Mouse (Mus musculus) embryonic fibroblast, embryonic 13.5 days (primary cell): Measurements from ENCODE around the gene Dzip1l.

Experiments used
- CTCF ChIP-seq: IDR thresholded peaks from 2 replicates; pipeline ENCODE4 v1.5.1; 2011; ENCODE audit warnings: mild to moderate bottlenecking, control low read depth, low read length, moderate library complexity, borderline replicate concordance; ENCODE audit not compliant: insufficient read depth
- POLR2A ChIP-seq: IDR thresholded peaks from 2 replicates; pipeline ENCODE4 v1.6.1; 2011; ENCODE audit warnings: low read depth, mild to moderate bottlenecking, control low read depth, low read length, moderate library complexity

- TF ChIP-seq POLR2A (no peak), CTCF (no peak)
Observed at GRCm38 (mm10) chr9:99612202-99612601, 17.1 kb upstream of the Dzip1l start, which contains the start of gene A4gnt.
